Mouse (Mus musculus): ENCODE measurements around the gene Spock1.

DNA sequence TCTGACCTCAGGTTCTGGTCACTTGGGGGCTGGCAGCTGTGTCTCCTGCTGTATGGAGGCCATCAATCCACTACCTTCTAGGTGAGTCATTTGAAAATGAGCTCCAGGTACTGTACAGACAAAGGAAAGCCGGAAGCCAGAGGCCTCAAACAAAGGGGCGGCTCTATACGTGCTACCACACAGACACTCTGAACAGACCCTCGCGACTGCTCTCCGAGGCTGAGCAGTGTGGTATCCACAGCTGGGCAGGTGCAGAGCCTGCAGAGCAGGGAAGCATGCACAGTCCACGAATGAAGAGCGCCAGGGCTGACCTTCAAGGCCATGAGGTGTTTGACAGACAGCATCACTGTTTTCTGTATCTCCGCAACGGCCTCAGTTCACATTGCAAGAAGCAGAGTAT, 55.0 kb downstream of the Spock1 start:
- TF ChIP-seq CTCF (IDR thresholded peaks at IDR 0.05; ENCODE audit: low read depth, low read length) (no peak), POLR2A (IDR thresholded peaks at IDR 0.05; ENCODE audit: extremely low read depth, insufficient read depth, low read length) (no peak)

All from liver, adult 2 months (tissue).